Mouse (Mus musculus) adrenal gland, adult 2 months (tissue): Measurements from ENCODE around the gene Wwox. TPM values are rescaled to one million over a fixed set of nuclear protein-coding genes. Genes with fewer than 3 reads are reported as not detected.
A peak's percentile ranks its signal among the peaks of the same experiment; 100 is the strongest.

Experiments used
- DNase-seq: peaks from one replicate; pipeline ENCODE4 v3.0.0; 2021
- polyA plus RNA-seq: library from polyadenylated mRNA; depleted of rRNA; stranded (reverse); fragments of >200 nt; gene quantifications from 2 replicates; pipeline ENCODE4 v1.2.3, GENCODE M21; 2012
- total RNA-seq, 2 experiments: library from RNA; stranded (reverse); gene quantifications; 2 replicates each; pipeline ENCODE4 v1.2.3; 2021

Gene Wwox
- total and polyA plus RNA-seq, 3 experiments = 18.6 to 30.6 (median 24.5) TPM

DNA sequence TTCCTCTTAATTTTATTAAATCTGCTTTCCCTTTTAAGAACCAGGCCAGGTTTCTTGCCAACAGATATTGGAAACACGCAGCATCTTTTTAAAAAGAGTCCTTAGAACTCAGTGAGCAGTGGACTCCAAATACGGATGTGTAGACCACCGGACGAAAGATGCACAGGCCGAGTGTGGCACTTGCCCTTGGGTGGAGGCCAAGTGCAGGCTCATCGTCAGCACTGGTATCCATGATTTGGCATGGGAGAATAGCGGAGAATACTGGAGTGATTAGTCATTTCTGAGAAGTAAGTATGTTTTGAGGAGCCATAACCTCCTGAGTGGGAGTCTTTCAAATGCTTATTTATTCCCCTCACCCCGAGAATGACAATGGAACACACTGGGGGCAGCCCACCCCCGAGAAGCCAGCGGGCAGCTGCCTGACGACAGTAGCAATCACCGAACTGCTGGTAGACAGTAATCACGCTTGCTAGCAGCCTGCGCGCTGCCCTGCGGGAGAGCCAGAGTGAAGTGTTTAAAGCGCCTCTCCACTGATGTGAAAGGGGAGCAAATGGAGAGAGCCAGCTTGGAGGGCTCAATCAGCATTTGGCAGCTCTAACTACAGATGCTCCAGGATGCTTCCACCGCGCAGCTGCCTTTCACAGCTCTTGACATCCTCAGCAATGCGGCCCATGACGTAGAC is 29.2 kb downstream of the Wwox start:
- no peak for DNase-seq

DNA sequence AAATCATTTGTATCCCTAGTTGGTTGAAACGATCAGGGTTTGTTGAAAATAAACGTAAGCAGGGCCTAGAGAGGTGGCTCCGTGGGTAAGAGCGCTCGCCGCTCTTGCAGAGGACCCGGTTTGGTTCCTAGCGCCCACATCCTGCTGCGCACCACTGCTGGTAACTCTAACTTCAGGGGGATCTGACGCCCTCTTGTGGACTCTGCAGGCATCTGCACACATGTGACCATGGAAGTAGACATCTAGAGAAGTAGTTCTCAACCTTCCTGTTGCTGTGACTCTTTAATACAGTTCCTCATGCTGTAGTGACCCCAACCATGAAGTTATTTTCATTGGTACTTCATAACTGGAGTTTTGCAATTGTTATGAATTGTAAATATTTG is 29.7 kb downstream of the Wwox start:
- no peak for DNase-seq

DNA sequence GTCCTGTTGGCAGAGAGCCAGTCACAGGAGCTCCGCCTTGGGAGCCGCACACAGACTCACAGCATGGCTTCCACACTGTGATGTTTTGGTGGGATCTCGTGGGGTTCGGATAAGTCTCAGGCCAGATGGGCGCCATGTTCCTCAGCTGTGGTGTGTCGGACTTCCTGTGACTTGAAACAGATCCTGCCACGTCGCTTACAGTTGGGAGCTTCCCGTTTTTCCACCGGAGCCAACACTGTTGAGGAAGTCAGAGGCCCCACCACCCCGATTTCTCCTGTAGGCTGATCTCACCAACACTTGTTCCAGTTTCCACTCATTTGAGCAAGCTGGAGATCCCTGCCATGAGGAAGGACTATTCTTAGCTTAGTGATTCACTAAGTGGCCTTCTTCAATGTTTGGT is 34.1 kb downstream of the Wwox start:
- no peak for DNase-seq

DNA sequence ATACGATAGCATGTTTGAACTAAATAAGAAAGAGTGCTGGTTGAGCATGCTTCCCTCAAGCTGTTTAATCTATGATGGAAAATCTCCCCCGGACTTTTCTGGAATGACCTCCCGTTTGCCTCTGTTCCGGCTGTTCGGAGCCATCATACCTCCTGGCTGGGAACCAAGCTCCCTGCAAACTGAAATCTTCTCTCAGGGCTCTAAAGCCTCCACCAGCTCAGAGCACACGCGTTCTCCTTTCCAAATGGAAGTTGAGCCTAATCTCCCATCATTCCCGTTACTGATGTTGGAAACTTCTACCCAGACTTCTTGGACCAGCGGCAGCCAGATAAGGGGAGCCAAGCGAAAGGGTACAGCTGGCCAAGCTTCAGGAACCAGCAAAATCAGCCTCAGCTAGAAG is 37.5 kb downstream of the Wwox start:
- DNase-seq = no peak

DNA sequence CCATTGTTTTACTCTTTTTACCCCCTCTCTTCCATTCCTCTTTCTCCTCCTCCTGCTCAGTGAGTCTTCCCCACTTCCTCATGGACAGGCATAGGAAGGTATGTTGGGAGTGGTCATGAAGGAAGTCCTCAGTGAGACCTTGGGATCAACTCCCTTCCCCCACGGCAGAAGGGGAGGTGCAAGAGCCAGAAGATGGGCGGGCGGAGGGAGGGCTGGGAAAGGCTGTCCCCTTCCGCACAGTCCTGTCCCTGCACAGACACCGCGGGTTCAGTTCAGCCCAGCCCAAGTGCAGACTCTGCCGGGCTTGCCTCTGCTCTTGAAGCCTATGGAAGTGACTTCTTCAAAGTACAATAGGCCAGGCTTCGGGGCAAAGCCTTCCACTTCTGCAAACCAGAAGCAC is 38.3 kb downstream of the Wwox start:
- no peak for DNase-seq

DNA sequence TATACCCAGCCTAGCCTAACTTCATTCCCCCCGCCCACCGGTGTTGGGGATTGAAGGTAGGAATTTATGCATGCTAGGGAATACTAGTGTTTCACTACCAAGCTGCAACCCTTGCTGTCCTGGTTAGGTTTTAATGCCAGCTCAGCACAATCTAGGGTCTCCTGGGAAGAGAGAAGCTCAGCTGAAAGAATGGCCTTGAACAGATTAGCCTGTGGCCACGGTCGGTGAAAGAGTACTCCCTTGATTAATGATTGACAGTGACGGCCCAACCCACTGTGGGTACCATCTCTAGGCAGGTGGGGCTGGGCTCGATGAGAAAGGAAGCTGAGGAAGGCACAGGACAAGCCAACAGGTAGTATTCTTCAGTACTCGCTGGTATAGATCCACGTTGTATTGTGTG is 40.3 kb downstream of the Wwox start:
- no peak for DNase-seq

DNA sequence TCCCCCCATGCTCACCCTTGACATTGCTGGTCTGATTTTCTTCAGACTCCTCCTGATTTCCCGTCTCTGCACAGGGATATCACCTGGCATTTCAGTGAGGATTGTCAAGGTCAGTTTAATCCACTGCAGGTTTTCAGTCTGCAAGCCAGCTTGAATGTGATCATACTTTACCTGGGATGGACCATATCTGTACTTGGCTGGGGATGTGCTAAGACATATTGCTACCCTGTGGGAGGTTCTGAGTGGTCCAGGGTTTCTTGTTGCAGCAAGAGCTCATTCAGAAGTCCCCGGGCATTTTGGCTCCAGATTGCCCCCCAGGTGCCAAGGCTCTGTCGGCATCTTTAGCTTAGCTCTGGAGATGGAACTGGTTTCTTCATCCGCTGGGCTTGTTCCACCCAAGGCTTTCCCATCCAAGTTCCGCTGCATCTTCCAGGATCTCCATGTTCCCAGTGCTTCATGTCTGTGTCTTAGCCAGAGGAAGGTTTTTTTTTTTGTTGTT is 52.3 kb downstream of the Wwox start:
- no peak for DNase-seq

DNA sequence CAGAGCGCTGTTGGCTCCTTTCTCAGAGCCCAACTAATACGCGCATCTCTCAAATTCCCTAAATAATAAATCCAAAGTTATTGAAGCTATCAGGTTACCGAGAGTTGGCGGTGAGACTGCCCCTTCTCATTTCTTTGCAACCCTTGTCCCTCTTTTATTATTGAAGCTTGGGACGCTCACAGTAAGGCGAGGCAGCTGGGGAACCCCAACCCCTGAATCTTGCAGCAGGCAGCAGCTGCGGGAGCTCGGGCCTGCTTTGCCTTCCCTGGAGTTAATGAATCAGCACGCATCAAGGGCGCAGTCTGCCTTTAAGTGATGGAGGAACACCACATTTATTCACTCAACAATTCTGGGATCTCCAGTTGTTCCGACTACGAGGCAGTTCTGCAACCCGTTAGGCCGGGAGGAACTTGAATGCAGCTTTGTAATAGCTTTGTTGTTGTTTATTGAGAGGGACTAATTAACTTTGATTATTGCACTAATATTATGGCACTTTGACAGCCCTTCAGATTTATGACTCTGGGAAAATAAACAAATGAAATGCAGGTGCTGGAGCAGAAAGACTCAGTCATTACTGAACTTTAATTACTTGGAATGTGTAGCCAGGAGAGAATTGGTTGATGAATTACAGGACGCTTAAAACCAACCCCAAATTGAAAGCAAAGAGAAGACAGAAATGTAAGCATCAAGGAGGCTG is 60.1 kb downstream of the Wwox start:
- no peak for DNase-seq

DNA sequence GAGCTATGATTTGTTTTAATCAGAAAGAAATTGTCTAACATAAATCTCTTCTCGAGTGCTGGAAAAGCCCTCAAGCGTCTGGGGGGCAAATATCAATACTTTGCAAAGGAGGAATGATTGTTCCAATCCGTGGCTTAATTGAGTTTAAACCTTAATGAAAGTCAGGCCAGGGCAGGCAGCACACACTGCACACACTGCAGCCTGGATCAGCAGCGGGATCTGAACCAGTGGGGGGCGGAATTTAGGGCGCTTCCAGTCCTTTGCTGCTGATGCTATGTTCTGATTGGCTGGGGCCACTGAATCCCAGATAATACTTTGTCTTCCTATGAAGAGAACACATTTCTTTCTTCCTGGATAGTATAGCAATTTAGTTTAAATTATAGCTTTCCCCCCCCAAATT is 62.5 kb downstream of the Wwox start:
- no peak for DNase-seq

DNA sequence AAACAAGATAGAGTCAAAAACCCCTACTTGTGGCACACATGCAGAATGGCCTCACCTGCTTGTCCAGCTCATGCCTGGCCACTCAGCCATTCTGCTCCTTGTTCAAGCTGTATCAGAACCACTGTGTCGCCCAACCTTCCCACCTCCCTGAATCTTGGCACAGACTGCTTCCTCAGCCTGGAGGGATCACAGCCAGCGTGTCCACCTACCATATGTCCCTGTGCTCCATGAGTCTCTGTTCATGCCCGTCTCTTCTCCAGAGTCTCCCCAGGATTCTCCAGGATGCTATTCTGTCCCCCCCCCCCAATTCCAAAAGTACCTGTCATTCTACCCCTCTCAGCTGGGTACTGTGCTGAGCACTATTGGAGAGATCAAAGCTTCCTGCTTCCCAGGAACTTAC is 63.7 kb downstream of the Wwox start:
- DNase-seq = no peak

DNA sequence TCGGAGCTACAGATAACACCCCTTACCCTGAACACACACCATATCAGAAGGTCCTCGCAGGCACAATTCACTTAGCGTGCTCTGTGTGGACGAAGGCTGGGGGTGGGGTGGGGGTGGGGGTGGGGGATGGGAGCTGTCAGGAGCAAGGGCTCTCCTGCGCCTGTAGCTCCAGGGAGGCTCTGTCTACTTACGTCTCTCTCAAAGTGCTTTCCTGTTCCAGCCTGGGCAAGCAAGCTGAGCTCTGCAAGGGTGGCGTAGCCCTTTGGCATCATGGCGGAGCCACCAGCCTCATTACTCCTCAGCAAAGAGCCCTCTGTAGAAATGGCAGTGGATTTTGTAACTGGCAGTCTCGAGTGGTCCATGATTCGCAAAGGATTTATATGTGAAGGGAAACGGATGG is 65.4 kb downstream of the Wwox start:
- no peak for DNase-seq

DNA sequence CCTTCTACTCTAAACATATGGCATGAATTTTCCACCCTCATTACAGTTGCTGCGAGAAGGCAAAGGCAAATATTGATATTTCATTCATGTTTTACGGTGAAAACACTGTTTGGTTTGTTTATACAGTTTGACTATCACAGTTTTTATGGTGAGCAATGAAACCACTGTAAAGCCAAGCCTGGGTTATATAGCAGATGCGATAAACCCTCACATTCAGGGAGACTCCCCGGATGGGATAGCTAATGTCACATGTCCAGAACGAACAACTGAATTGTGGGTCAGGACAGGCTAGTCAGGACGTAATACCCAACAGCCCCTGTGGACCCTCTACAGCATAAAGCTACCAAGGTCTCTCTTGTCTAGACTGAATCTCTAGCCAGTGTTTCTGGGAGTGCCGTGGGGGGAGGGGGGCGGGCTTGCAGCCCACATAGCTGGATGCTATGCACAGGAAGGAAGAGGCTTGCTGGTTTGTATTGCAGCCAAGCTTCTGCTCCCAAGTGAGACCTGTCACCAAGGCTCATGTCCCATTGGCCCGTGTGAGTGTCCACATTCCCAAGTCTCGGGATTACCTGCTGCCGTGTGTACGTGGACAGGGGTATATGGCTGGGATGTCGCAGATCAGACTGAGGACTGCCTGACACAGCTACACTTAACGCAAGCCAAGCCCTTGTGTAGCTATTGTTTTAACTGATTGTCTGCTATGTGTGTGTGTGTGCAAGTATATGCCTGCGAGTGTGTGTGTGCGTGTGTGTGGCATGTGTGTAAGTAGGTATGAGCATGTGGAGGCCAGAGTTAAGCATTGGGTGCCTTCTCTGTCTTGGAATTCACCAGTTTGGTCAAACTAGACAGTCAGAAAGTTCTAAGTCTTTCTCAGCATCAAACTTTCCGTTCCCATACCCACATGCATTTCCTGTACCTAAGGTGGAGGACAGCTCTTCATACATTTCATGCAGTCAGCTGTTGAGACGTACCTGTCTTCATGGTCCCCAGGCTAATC is 66.2 kb downstream of the Wwox start:
- DNase-seq = no peak

DNA sequence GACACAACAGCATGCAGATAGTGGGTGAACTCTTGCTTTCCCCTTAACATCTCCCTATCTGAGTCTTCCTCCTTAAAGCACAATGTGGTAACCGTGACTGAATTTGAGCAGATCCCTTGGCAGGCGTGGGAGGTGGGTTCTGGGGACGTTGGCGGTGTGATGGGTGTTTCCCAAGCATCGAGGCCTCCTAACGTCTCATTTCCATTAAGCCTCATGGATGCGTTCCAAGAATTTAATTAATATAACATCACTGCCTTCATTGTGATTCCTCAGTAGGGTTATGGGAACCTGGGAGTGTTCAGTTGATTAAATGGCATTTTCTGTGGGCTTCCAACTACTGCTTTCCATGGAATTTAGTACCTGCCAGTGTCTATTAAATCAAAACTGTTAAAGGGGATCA is 67.9 kb downstream of the Wwox start:
- DNase-seq = no peak

DNA sequence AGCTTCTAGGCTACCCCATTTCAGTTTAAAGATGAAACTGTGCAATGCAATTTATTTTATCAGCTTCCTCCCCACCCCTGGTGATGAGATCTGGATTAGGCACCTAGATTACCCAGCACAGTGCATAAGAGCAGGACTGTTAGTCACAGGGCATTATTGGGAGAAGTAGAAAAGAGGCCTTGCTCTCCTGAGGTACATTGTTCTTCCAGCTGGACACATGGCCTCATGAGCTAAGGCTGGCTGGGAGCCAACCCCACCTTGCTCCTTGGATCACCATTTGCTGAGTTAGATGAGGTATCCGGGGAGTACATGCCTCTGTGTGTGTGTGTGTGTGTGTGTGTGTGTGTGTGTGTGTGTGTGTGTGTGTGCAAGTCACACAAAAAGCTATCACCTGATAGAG is 70.8 kb downstream of the Wwox start:
- no peak for DNase-seq

DNA sequence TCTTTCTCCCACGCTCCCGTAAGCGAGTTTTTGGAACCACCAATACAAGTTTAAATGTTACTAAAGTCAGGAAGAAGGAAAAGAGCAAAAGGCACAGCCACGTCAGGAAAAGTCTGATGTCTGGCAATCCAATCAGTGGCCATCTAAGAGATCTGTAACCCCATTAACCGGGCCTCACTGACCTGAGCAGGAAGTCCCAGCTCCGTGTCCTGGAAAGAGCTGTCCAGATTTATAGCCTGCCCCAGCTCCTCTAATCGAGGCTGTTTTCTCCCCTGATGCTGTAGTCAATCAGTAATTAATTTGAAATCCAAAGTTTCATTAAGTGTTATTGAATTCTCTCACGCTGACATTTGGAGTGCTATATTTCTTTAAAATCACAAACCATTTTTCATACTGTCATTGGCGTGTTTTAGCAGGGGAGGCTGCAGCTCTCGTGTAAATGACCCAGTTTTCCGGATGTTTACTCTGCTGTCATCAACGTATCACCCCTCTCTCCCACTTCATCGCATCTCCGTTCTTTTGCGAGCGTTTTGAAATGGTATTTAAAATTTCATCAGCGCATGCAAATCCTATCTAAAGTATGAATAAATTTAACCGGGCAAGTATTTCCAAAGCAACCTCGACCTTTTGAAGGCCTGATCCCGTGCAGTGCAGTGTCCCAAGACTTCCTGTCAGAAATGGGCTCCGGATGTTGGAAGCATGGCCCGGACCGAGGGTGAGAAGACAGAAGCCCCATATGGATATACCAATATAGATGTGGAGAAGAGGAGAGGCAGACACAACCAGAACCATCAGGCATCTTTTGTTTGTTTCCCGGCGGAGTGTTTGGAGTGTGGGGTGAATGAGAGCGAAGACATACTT is 72.8 kb downstream of the Wwox start:
- DNase-seq = no peak

DNA sequence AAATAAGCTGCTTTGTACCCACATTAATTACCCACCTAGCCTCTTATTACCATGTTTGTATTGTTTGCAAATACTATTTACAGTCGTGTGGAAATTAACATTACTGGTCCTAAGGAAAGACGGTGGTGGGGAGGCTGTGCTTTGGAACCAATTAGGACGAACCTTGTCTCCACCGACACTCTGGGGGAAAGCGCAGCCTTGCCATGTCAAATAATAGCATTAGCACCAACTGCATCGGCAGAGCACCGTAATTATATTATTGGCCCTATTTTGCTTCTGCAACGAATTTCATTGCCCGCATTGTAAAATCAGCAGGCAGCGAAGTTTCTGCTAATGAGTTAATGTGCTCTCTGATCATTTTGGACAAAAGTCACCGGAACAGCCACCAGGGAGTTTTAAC is 75.2 kb downstream of the Wwox start:
- DNase-seq = no peak

DNA sequence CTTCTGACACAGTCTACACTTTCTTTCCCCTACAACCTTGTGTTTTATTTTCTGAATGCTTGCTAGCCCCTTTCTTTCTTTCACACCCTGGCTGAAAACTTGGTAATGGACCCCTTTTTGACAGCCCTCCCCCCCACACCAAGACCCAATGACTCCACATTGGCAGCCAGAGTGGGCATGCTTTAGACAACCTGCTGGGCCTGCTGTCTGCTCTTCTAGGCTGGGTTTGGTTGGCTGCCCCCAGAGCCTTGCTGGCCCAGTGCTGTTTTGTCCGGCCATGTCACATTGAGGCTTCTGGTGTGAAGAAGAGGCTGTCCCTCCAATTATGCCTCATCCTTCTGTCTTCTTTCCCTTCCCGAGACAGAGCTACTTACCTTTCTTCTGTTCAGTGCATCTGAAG is 83.6 kb downstream of the Wwox start:
- DNase-seq = no peak

DNA sequence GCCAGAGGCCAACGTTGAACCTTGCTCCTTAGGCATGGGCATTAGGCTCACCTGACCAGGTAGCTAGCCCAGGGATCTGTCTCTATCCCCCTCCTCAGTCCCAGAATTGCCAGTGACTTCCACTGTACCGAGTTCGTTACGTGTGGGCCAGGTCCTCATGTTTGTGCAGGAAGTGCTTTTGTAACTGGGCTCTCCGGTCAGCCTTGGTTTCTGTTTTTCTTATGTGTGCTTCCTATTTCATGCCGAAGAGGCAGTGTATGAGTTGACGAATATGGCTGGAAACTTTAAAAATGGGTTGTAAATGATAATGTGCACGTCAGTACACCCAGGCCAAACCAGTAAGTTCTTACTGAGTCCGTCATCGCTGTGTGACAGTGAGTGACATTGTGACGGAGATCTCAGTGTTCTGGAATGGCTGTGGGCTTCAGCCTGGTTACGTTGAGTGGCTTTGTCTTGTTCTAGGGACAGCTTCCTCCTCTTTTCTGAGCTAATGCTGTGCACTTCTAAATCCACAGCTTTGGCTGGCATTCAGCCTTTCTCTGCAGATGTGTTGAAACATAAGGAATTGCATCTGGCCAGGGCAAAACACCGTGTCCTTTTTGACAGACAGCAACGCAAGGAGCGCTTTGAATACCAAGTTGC is 87.3 kb downstream of the Wwox start:
- DNase-seq = no peak

DNA sequence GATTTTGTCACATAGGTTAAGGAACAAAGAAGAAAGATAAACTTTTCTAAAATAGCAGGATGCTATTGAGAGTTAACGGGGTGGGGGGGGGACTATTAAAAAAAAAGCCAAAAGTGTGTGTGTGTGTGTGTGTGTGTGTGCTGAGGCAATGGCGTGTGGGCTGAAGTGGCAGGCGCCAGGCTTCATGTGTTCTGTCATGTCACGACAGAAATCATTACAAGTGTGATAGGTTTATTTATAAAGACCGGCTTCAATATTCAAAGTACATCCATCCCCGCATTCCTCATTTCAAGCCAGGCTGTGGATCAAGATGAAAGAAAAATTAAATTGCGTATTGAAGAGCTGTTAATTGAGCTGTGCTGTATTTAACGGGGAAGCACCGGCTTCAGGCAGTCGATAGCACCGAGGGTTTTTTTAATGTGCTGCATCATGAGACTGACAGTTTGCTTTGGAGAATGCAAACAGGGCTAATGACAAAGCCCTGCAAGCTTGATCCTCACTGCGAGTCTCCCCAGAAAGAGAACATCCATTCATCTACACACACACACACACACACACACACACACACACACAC is 88.3 kb downstream of the Wwox start:
- no peak for DNase-seq

DNA sequence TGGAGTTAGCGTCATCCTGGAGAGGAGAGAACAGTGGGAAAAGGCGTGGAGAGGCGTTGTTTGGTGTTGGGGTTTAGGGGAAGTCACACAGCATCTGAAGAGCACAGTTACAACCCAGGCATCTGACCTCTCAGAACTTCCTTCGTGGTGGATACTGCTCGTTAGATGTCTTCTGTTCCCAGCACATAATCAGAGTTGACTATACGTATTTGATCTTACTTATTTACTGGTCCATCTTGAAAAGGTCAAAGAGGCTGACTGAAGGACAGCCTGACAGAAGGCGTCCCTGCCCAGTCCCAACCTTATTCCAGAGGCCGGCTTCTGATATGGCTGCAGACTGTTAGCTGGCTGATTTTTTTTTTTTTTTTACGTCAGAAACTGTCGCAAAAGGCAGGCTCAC is 90.1 kb downstream of the Wwox start:
- no peak for DNase-seq

DNA sequence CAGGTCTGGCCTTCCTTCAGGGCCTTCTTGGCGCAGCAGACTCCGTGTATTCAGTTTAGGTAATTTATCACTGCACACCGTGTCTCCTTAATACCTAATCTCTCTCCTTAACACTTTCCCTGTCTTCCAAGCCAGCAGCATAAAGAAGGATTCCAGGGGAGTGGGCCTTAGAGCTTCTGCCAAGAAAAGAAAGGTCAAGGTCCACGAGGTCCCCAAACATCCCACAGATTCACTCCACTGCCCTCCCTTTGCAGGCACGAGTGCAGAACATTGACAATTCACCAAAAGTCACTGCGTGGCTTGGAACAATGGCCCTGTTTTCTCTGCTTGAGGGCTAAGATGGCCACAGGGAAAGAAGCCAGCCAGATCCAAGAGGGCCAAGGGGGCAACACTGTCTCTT is 96.7 kb downstream of the Wwox start:
- DNase-seq = peak; percentile 24
